Mouse (Mus musculus) CD8-positive naive resting alpha-beta T cell, adult 2 months (primary cell): Measurements from ENCODE around the gene Cd82.

ENCODE experiments used
- DNase-seq, 2 experiments: peaks; one replicate each; pipeline ENCODE4 v3.0.0; 2022; ENCODE audit warnings: low read depth in 2 of 2, low spot score in 2 of 2

The Cd82 gene

GRCm38 (mm10) chr2:93469118-93469517, 6.2 kb upstream of the Cd82 start:
- no peak for DNase-seq

- no peak for DNase-seq
These were observed 3.4 kb upstream of the Cd82 start for GRCm38 (mm10) chr2:93466314-93466713.

- peak; percentile 91 to 97 for DNase-seq
These were observed 848 bp downstream of the Cd82 start for GRCm38 (mm10) chr2:93461869-93462714.

- DNase-seq, result no peak
These were observed 2.0 kb downstream of the Cd82 start for GRCm38 (mm10) chr2:93460786-93461469.

GRCm38 (mm10) chr2:93459208-93459920, 3.6 kb downstream of the Cd82 start:
- peak; percentile 51 to 60 for DNase-seq

GRCm38 (mm10) chr2:93458332-93459207, 4.4 kb downstream of the Cd82 start:
- no peak for DNase-seq

- no peak for DNase-seq
These were observed 5.4 kb downstream of the Cd82 start for GRCm38 (mm10) chr2:93457426-93458130.

GRCm38 (mm10) chr2:93456140-93456539, 6.8 kb downstream of the Cd82 start:
- no peak for DNase-seq

- DNase-seq, result no peak
These were observed 7.9 kb downstream of the Cd82 start for GRCm38 (mm10) chr2:93454817-93455591.

- no peak for DNase-seq
These were observed 8.6 kb downstream of the Cd82 start for GRCm38 (mm10) chr2:93454334-93454733.

GRCm38 (mm10) chr2:93453046-93453445, 9.9 kb downstream of the Cd82 start:
- no peak for DNase-seq

GRCm38 (mm10) chr2:93452506-93452905, 10.4 kb downstream of the Cd82 start:
- no peak for DNase-seq

GRCm38 (mm10) chr2:93452057-93452456, 10.9 kb downstream of the Cd82 start:
- no peak for DNase-seq

- DNase-seq, result no peak
These were observed 11.6 kb downstream of the Cd82 start for GRCm38 (mm10) chr2:93451219-93451938.

GRCm38 (mm10) chr2:93450695-93451094, 12.2 kb downstream of the Cd82 start:
- DNase-seq, result no peak

GRCm38 (mm10) chr2:93449657-93450056, 13.3 kb downstream of the Cd82 start:
- DNase-seq, result no peak

- no peak for DNase-seq
These were observed 14.2 kb downstream of the Cd82 start for GRCm38 (mm10) chr2:93448774-93449173.

GRCm38 (mm10) chr2:93447500-93448249, 15.3 kb downstream of the Cd82 start:
- no peak for DNase-seq
